Mouse (Mus musculus): ENCODE measurements around the gene Prss50. TPM values are rescaled to one million over a fixed set of nuclear protein-coding genes. Genes with fewer than 3 reads are reported as not detected.

Prss50 gene
- total RNA-seq, 1 experiment = 69.3 TPM

DNA sequence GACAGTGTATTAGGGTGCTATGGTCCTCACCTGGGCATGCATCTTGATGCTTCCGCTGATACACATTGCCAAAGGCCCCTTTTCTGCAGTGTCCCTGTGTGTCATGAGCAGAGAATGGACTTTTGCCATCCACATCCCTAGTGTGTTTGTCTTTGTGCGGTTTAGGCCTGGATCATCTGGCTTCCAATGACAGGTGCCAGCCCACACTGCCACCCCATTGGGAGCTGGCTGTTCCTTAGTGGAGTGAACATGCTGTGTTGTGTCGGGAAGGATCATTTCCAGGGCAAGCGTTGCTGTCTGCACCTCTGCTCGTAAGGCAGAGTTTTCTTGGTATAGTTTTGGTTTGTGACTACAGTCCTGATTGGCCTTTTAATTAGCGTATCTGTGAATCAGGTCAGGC, 43.4 kb downstream of the Prss50 start:
- in situ Hi-C loops (cut with MboI; ENCODE audit: low sequenced_read_pairs in 2 of 2, unreplicated experiment in 2 of 2) = no loop called here
- Histone ChIP-seq H3K27ac (ENCODE audit: insufficient read depth, low read depth, low read length, poor library complexity, severe bottlenecking) (no peak overlapping the region), H3K36me3 (ENCODE audit: control insufficient read depth, insufficient read depth, low read length, poor library complexity, severe bottlenecking) (peaks cover 18% of the 10 kb centered on the region; the same call in 1 of the 2 replicates), H3K4me3 (ENCODE audit: insufficient read depth in 1 of 2, low read depth in 1 of 2, low read length in 2 of 2, poor library complexity in 1 of 2, severe bottlenecking in 1 of 2) (no peak overlapping the region), H3K9ac (ENCODE audit: insufficient read depth, low read depth, low read length, poor library complexity, severe bottlenecking) (no peak overlapping the region), H3K9me3 (ENCODE audit: control insufficient read depth, insufficient read depth, low read depth, low read length) (no peaks in the 10 kb centered on the region), H3K4me1 (ENCODE audit: control insufficient read depth in 2 of 2, insufficient read depth in 2 of 2, low read length in 2 of 2, poor library complexity in 1 of 2) (peaks cover 0 to 2% of the 10 kb centered on the region in 2 experiments; a peak in 1 of 4 replicates)
- TF ChIP-seq HCFC1 (IDR thresholded peaks at IDR 0.05; ENCODE audit: borderline replicate concordance, insufficient read depth, low read length) = no peak
- TF ChIP-seq CHD2 (IDR thresholded peaks at IDR 0.05; ENCODE audit: low read depth, low read length) = no peak
- no peak for TF ChIP-seq ZNF384 (IDR thresholded peaks at IDR 0.05; ENCODE audit: low read depth, low read length)
- TF ChIP-seq MAFK (IDR thresholded peaks at IDR 0.05; ENCODE audit: insufficient read depth, low read depth, low read length) = no peak
- TF ChIP-seq ZC3H11A (IDR thresholded peaks at IDR 0.05; ENCODE audit: borderline replicate concordance, low read depth, low read length) = no peak
- DNase-seq (ENCODE audit: low read depth, low spot score) = no peak

DNA sequence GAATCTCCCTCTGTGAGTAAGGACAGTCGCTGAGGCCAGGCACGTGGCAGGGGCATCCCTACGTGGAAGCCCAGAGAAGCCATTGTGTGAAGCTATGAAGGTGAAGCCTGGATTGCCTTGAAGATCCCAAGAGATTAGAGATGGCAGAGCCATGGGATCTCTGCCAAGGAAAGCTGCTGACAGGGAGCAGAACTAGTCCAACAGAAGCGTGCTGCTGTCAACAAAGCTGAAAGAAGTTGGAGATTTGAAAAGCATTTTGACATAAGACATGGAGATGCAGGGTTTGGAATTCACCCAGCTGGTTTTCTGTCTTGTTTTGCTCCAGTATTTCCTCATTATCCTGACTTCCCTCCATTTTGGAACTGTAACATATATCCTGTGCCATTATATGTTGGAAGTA, 44.5 kb downstream of the Prss50 start:
- Histone ChIP-seq H3K4me1 (ENCODE audit: control insufficient read depth in 2 of 2, insufficient read depth in 2 of 2, low read length in 2 of 2, poor library complexity in 1 of 2) (no peaks in the 10 kb centered on the region), H3K9me3 (ENCODE audit: control insufficient read depth, insufficient read depth, low read depth, low read length) (no peaks in the 10 kb centered on the region; the same call in 1 of the 2 replicates), H3K36me3 (ENCODE audit: control insufficient read depth, insufficient read depth, low read length, poor library complexity, severe bottlenecking) (peaks cover 18% of the 10 kb centered on the region; the same call in 1 of the 2 replicates), H3K27ac (ENCODE audit: insufficient read depth, low read depth, low read length, poor library complexity, severe bottlenecking) (no peak overlapping the region), H3K9ac (ENCODE audit: insufficient read depth, low read depth, low read length, poor library complexity, severe bottlenecking) (no peak overlapping the region), H3K4me3 (ENCODE audit: insufficient read depth in 1 of 2, low read depth in 1 of 2, low read length in 2 of 2, poor library complexity in 1 of 2, severe bottlenecking in 1 of 2) (no peak overlapping the region)
- in situ Hi-C loops (cut with MboI; ENCODE audit: low sequenced_read_pairs in 2 of 2, unreplicated experiment in 2 of 2) = no loop called here
- no peak for DNase-seq (ENCODE audit: low read depth, low spot score)
- TF ChIP-seq ZNF384 (IDR thresholded peaks at IDR 0.05; ENCODE audit: low read depth, low read length) (no peak), CHD2 (IDR thresholded peaks at IDR 0.05; ENCODE audit: low read depth, low read length) (no peak), MAFK (IDR thresholded peaks at IDR 0.05; ENCODE audit: insufficient read depth, low read depth, low read length) (no peak), ZC3H11A (IDR thresholded peaks at IDR 0.05; ENCODE audit: borderline replicate concordance, low read depth, low read length) (no peak), HCFC1 (IDR thresholded peaks at IDR 0.05; ENCODE audit: borderline replicate concordance, insufficient read depth, low read length) (no peak)

DNA sequence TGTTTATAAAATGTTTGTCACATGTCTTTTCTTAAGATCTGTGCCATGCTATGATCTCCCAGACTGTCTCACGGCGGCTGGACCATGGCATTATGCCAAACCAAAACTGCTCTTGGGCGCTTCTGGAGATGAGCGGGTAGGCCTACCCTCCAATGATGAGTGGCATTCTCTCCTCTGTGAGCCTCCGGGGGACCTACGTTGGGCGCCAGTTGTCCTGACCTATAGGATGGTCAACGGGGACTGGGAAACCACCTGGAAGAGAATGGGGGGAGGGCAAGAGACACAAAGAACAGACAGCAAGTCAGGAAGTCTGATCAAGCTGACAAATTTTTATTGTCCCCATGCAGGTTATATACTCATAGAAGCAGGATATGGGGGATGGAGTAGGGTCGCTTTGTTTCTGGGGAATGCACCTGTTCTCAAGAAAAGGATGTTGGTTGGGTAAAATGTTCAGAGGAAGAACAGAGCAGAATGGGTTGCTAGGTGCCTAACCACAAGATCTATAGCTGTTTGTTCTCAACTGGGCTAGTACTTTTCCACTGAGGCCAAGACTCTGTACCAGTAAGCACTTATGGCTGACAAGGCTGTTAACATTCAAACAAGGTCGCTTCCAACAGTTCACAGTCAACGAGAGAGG, 49.6 kb downstream of the Prss50 start:
- TF ChIP-seq HCFC1 (IDR thresholded peaks at IDR 0.05; ENCODE audit: borderline replicate concordance, insufficient read depth, low read length) (no peak), ZC3H11A (IDR thresholded peaks at IDR 0.05; ENCODE audit: borderline replicate concordance, low read depth, low read length) (no peak), ZNF384 (IDR thresholded peaks at IDR 0.05; ENCODE audit: low read depth, low read length) (no peak), CHD2 (IDR thresholded peaks at IDR 0.05; ENCODE audit: low read depth, low read length) (no peak), MAFK (IDR thresholded peaks at IDR 0.05; ENCODE audit: insufficient read depth, low read depth, low read length) (no peak)
- H3K36me3 ChIP-seq (ENCODE audit: control insufficient read depth, insufficient read depth, low read length, poor library complexity, severe bottlenecking) = no peaks in the 10 kb centered on the region
- H3K27ac ChIP-seq (ENCODE audit: insufficient read depth, low read depth, low read length, poor library complexity, severe bottlenecking) = no peak overlapping the region
- H3K4me1 ChIP-seq (ENCODE audit: control insufficient read depth in 2 of 2, insufficient read depth in 2 of 2, low read length in 2 of 2, poor library complexity in 1 of 2) = no peaks in the 10 kb centered on the region
- H3K9me3 ChIP-seq (ENCODE audit: control insufficient read depth, insufficient read depth, low read depth, low read length) = no peaks in the 10 kb centered on the region; the same call in 1 of the 2 replicates
- in situ Hi-C loops (cut with MboI; ENCODE audit: low sequenced_read_pairs in 2 of 2, unreplicated experiment in 2 of 2) = no loop called here
- DNase-seq (ENCODE audit: low read depth, low spot score) = no peak
- no peak overlapping the region for H3K9ac ChIP-seq (ENCODE audit: insufficient read depth, low read depth, low read length, poor library complexity, severe bottlenecking)
- H3K4me3 ChIP-seq (ENCODE audit: insufficient read depth in 1 of 2, low read depth in 1 of 2, low read length in 2 of 2, poor library complexity in 1 of 2, severe bottlenecking in 1 of 2) = no peak overlapping the region

DNA sequence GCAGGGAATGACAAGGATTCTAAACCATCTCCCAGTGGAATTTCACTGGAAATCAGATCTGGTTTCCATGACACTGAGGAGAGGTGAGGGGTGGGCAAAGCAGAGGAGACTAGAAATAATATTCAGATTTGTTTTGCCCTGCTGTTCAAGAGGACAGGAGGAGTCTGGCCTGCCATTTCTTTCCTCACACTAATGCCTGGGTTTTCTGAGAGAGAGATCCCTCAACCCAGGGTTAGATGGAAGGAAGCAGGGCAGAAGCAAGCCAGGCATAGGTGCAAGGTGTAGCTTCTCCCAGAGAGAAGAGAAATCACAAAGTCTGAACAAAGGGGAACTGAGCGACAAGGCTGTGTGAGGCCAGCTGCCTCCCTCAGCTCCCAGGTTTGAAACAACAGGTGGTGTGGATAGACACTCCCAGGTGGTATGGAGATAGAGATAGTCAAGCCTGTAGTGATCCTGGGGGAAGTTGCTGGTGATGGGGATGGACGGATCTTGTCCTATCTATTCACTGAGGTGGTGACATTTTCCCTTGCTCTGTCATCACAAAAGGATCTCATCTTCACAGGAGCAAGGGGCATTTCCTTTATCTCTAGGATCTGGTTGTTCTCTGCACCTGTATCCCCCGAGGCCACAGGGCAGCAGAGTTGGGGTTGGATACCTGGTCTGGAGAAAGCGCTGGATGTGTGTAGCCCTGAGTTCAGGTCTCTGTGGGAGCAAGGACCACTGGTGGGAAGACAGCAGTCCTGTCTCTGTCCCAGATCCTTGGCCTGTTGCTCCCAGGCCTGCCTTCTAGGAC, 50.3 kb downstream of the Prss50 start:
- Histone ChIP-seq H3K4me3 (ENCODE audit: insufficient read depth in 1 of 2, low read depth in 1 of 2, low read length in 2 of 2, poor library complexity in 1 of 2, severe bottlenecking in 1 of 2) (no peak overlapping the region), H3K9ac (ENCODE audit: insufficient read depth, low read depth, low read length, poor library complexity, severe bottlenecking) (no peak overlapping the region), H3K4me1 (ENCODE audit: control insufficient read depth in 2 of 2, insufficient read depth in 2 of 2, low read length in 2 of 2, poor library complexity in 1 of 2) (no peaks in the 10 kb centered on the region), H3K27ac (ENCODE audit: insufficient read depth, low read depth, low read length, poor library complexity, severe bottlenecking) (no peak overlapping the region), H3K36me3 (ENCODE audit: control insufficient read depth, insufficient read depth, low read length, poor library complexity, severe bottlenecking) (no peaks in the 10 kb centered on the region), H3K9me3 (ENCODE audit: control insufficient read depth, insufficient read depth, low read depth, low read length) (no peaks in the 10 kb centered on the region; the same call in 1 of the 2 replicates)
- in situ Hi-C loops (cut with MboI; ENCODE audit: low sequenced_read_pairs in 2 of 2, unreplicated experiment in 2 of 2) = no loop called here
- TF ChIP-seq HCFC1 (IDR thresholded peaks at IDR 0.05; ENCODE audit: borderline replicate concordance, insufficient read depth, low read length) = no peak
- TF ChIP-seq CHD2 (IDR thresholded peaks at IDR 0.05; ENCODE audit: low read depth, low read length) = no peak
- TF ChIP-seq MAFK (IDR thresholded peaks at IDR 0.05; ENCODE audit: insufficient read depth, low read depth, low read length) = no peak
- no peak for TF ChIP-seq ZNF384 (IDR thresholded peaks at IDR 0.05; ENCODE audit: low read depth, low read length)
- no peak for TF ChIP-seq ZC3H11A (IDR thresholded peaks at IDR 0.05; ENCODE audit: borderline replicate concordance, low read depth, low read length)
- no peak for DNase-seq (ENCODE audit: low read depth, low spot score)

All from ES-E14 (cell line).